Mouse (Mus musculus) hindbrain, embryonic 16.5 days (tissue): ENCODE data around the gene Tas1r3. TPM values are rescaled to one million over a fixed set of nuclear protein-coding genes. Genes with fewer than 3 reads are reported as not detected.
A peak's percentile ranks its signal among the peaks of the same experiment; 100 is the strongest.

Source experiments
- ATAC-seq: fragments of 200-750 bp; cut with Nextera tagmentation; 2 replicates; pipeline ENCODE4 v1.8.0; 2017; ENCODE audit warnings: moderate TSS enrichment, moderate library complexity
- H3K27ac ChIP-seq: fragments of 300-500 bp; sonication (generic); 2 replicates; pipeline ENCODE4 v1.5.1; 2014; ENCODE audit warnings: low read depth, mild to moderate bottlenecking, control low read depth, low read length, moderate library complexity
- H3K27me3 ChIP-seq: fragments of 300-500 bp; sonication (generic); replicated peaks from 2 replicates; pipeline ENCODE4 v1.6.1; 2014; ENCODE audit warnings: low read length; ENCODE audit not compliant: control insufficient read depth, insufficient read depth
- H3K36me3 ChIP-seq: fragments of 300-500 bp; sonication (generic); 2 replicates; pipeline ENCODE4 v1.6.1; 2014; ENCODE audit warnings: mild to moderate bottlenecking, low read length, moderate library complexity, mixed read lengths; ENCODE audit not compliant: control insufficient read depth, insufficient read depth
- H3K4me1 ChIP-seq: fragments of 300-500 bp; sonication (generic); 2 replicates; pipeline ENCODE4 v1.6.1; 2014; ENCODE audit warnings: low read depth, low read length; ENCODE audit not compliant: control insufficient read depth, insufficient read depth
- H3K4me2 ChIP-seq: fragments of 300-500 bp; sonication (generic); 2 replicates; pipeline ENCODE4 v1.6.1; 2014; ENCODE audit warnings: mild to moderate bottlenecking, low read length, control low read depth, moderate library complexity
- H3K4me3 ChIP-seq: fragments of 300-500 bp; sonication (generic); 2 replicates; pipeline ENCODE4 v1.5.1; 2014; ENCODE audit warnings: mild to moderate bottlenecking, low read length, control low read depth, moderate library complexity
- H3K9ac ChIP-seq: fragments of 300-500 bp; sonication (generic); 2 replicates; pipeline ENCODE4 v1.6.1; 2014; ENCODE audit warnings: low read depth, mild to moderate bottlenecking, control low read depth, low read length, moderate library complexity
- H3K9me3 ChIP-seq: fragments of 300-500 bp; sonication (generic); 2 replicates; pipeline ENCODE4 v1.6.1; 2014; ENCODE audit warnings: mild to moderate bottlenecking, low read length, moderate library complexity; ENCODE audit not compliant: control insufficient read depth
- WGBS: fragments of 180-500 bp; shearing (Covaris S2); extraction: QIAGEN DNeasy Blood & Tissue Kit; methylation state at CpG from one replicate; pipeline ENCODE4 v1.1.7; 2014; 5-methylcytosine and 5-hydroxymethylcytosine counted together
- polyA plus RNA-seq: library from polyadenylated mRNA; unstranded; fragments of >200 nt; fragmentation: Nextera tagmentation; extraction: Ambion mirVana; gene quantifications from 2 replicates; pipeline ENCODE4 v1.2.1, GENCODE M21; 2015

Tas1r3 gene
- polyA plus RNA-seq, 1 experiment from 2014 or later: 0.29 TPM

- H3K4me2 ChIP-seq: peak within 1 kb of the TSS; percentile 93
- ATAC-seq: peak; percentile 82
- WGBS: under 1% methylated on average over 51 of the region's 52 CpGs
- peaks cover 30% of the 10 kb centered on the region for H3K36me3 ChIP-seq
- peaks cover 41% of the 10 kb centered on the region for H3K4me1 ChIP-seq
- H3K9me3 ChIP-seq: no peaks in the 10 kb centered on the region
- peak within 1 kb of the TSS; percentile 94 for H3K9ac ChIP-seq
- no peaks in the 10 kb centered on the region for H3K27me3 ChIP-seq
- H3K4me3 ChIP-seq: peak within 1 kb of the TSS; percentile 97
- peak within 1 kb of the TSS; percentile 100 for H3K27ac ChIP-seq
These were observed 28.4 kb upstream of the Tas1r3 start, which contains the start of the genes Pusl1 and Acap3 for GRCm38 (mm10) chr4:155891551-155892001. TSS of gene Pusl1 (minus strand) at chr4:155891781. TSS of gene Acap3 (plus strand) at chr4:155891822.

- ATAC-seq: no peak; the same call in 1 of the 2 replicates
- Histone ChIP-seq H3K9ac (peak overlapping the region; percentile 94), H3K4me1 (peaks cover 41% of the 10 kb centered on the region), H3K27ac (peak overlapping the region; percentile 100), H3K9me3 (no peaks in the 10 kb centered on the region), H3K27me3 (no peaks in the 10 kb centered on the region), H3K36me3 (peaks cover 28% of the 10 kb centered on the region), H3K4me3 (peak overlapping the region; percentile 97), H3K4me2 (peak overlapping the region; percentile 93)
- under 1% methylated on average over 33 of the region's 34 CpGs for WGBS
These were observed 27.9 kb upstream of the Tas1r3 start for GRCm38 (mm10) chr4:155891011-155891471.

- Histone ChIP-seq H3K27ac (no peak overlapping the region), H3K4me3 (no peak overlapping the region), H3K36me3 (peaks cover 35% of the 10 kb centered on the region), H3K27me3 (no peaks in the 10 kb centered on the region), H3K4me2 (no peak overlapping the region), H3K9me3 (no peaks in the 10 kb centered on the region), H3K9ac (no peak overlapping the region), H3K4me1 (peaks cover 27% of the 10 kb centered on the region)
- 91% methylated on average over 5 of the region's 5 CpGs for WGBS
- no peak for ATAC-seq
These were observed 26.2 kb upstream of the Tas1r3 start for GRCm38 (mm10) chr4:155889316-155889715.

GRCm38 (mm10) chr4:155888181-155888580 is 25.0 kb upstream of the Tas1r3 start:
- H3K9me3 ChIP-seq: no peaks in the 10 kb centered on the region
- no peak overlapping the region for H3K4me3 ChIP-seq
- H3K36me3 ChIP-seq: peaks cover 35% of the 10 kb centered on the region
- H3K27me3 ChIP-seq: no peaks in the 10 kb centered on the region
- H3K4me2 ChIP-seq: no peak overlapping the region
- 94% methylated on average over 9 of the region's 9 CpGs for WGBS
- H3K27ac ChIP-seq: no peak overlapping the region
- no peak for ATAC-seq
- peaks cover 15% of the 10 kb centered on the region for H3K4me1 ChIP-seq
- no peak overlapping the region for H3K9ac ChIP-seq

GRCm38 (mm10) chr4:155887674-155888073 is 24.5 kb upstream of the Tas1r3 start:
- no peak for ATAC-seq
- no peaks in the 10 kb centered on the region for H3K27me3 ChIP-seq
- H3K36me3 ChIP-seq: peaks cover 35% of the 10 kb centered on the region
- H3K4me3 ChIP-seq: no peak overlapping the region
- 87% methylated on average over 10 of the region's 10 CpGs for WGBS
- H3K9ac ChIP-seq: no peak overlapping the region
- no peaks in the 10 kb centered on the region for H3K9me3 ChIP-seq
- peaks cover 11% of the 10 kb centered on the region for H3K4me1 ChIP-seq
- no peak overlapping the region for H3K4me2 ChIP-seq
- no peak overlapping the region for H3K27ac ChIP-seq

GRCm38 (mm10) chr4:155886330-155886729 is 23.2 kb upstream of the Tas1r3 start:
- H3K27me3 ChIP-seq: no peaks in the 10 kb centered on the region
- H3K9ac ChIP-seq: no peak overlapping the region
- peaks cover 35% of the 10 kb centered on the region for H3K36me3 ChIP-seq
- no peak overlapping the region for H3K27ac ChIP-seq
- no peaks in the 10 kb centered on the region for H3K9me3 ChIP-seq
- 98% methylated on average over 5 of the region's 5 CpGs for WGBS
- H3K4me3 ChIP-seq: no peak overlapping the region
- no peak for ATAC-seq
- H3K4me2 ChIP-seq: no peak overlapping the region
- H3K4me1 ChIP-seq: peaks cover 10% of the 10 kb centered on the region

GRCm38 (mm10) chr4:155883587-155883986 is 20.4 kb upstream of the Tas1r3 start:
- H3K4me1 ChIP-seq: no peaks in the 10 kb centered on the region
- H3K9ac ChIP-seq: no peak overlapping the region
- H3K4me2 ChIP-seq: no peak overlapping the region
- 91% methylated on average over 3 of the region's 3 CpGs for WGBS
- no peak for ATAC-seq
- H3K27ac ChIP-seq: no peak overlapping the region
- no peaks in the 10 kb centered on the region for H3K9me3 ChIP-seq
- no peaks in the 10 kb centered on the region for H3K27me3 ChIP-seq
- H3K4me3 ChIP-seq: no peak overlapping the region
- H3K36me3 ChIP-seq: peaks cover 34% of the 10 kb centered on the region

GRCm38 (mm10) chr4:155871404-155871803 is 8.2 kb upstream of the Tas1r3 start:
- WGBS: 95% methylated on average over 7 of the region's 7 CpGs
- H3K36me3 ChIP-seq: peaks cover 21% of the 10 kb centered on the region
- H3K4me1 ChIP-seq: peaks cover 14% of the 10 kb centered on the region
- H3K27me3 ChIP-seq: no peaks in the 10 kb centered on the region
- H3K27ac ChIP-seq: no peak overlapping the region
- H3K4me3 ChIP-seq: no peak overlapping the region
- no peaks in the 10 kb centered on the region for H3K9me3 ChIP-seq
- H3K4me2 ChIP-seq: no peak overlapping the region
- ATAC-seq: no peak
- H3K9ac ChIP-seq: no peak overlapping the region

- Histone ChIP-seq H3K36me3 (peaks cover 25% of the 10 kb centered on the region), H3K27ac (peak within 1 kb of the TSS; percentile 69), H3K27me3 (no peaks in the 10 kb centered on the region), H3K4me3 (peak within 1 kb of the TSS; percentile 72), H3K4me2 (peak within 1 kb of the TSS; percentile 96), H3K9me3 (no peaks in the 10 kb centered on the region), H3K4me1 (peaks cover 14% of the 10 kb centered on the region), H3K9ac (peak within 1 kb of the TSS; percentile 86)
- peak; percentile 97 for ATAC-seq
- under 1% methylated on average over 63 of the region's 63 CpGs for WGBS
These were observed 6.3 kb upstream of the Tas1r3 start, which contains the start of the genes Cptp and Ints11 for GRCm38 (mm10) chr4:155869317-155870033. TSS of gene Cptp (minus strand) at chr4:155869440. TSS of gene Ints11 (plus strand) at chr4:155869546.
